Mouse (Mus musculus) limb, embryonic 11.5 days (tissue): Measurements from ENCODE around the gene Slc7a14. TPM values are rescaled to one million over a fixed set of nuclear protein-coding genes. Genes with fewer than 3 reads are reported as not detected.
"Not testable (repeated sequence)": the region's sequence is repeated elsewhere in the genome, so short reads cannot be mapped to it uniquely, and the experiment has no call there.

ENCODE experiments used
- ATAC-seq: fragments of 200-750 bp; cut with Nextera tagmentation; 2 replicates; pipeline ENCODE4 v1.8.0; 2017; ENCODE audit warnings: low read depth; ENCODE audit not compliant: insufficient number of reproducible peaks, low FRiP score, low TSS enrichment
- DNase-seq: peaks from one replicate; pipeline ENCODE4 v3.0.0-alpha.2; 2015; ENCODE audit warnings: low spot score
- H3K27ac ChIP-seq: fragments of 300-500 bp; sonication (generic); replicated peaks from 2 replicates; pipeline ENCODE4 v1.5.1; 2014; ENCODE audit warnings: low read depth, mild to moderate bottlenecking, low read length
- H3K27me3 ChIP-seq: fragments of 300-500 bp; sonication (generic); 2 replicates; pipeline ENCODE4 v1.6.1; 2014; ENCODE audit warnings: mild to moderate bottlenecking, low read length, mixed read lengths; ENCODE audit not compliant: control insufficient read depth, insufficient read depth
- H3K36me3 ChIP-seq: fragments of 300-500 bp; sonication (generic); 2 replicates; pipeline ENCODE4 v1.6.1; 2014; ENCODE audit warnings: mild to moderate bottlenecking, low read length, moderate library complexity, mixed read lengths; ENCODE audit not compliant: control insufficient read depth, insufficient read depth
- H3K4me1 ChIP-seq: fragments of 300-500 bp; sonication (generic); 2 replicates; pipeline ENCODE4 v1.6.1; 2014; ENCODE audit warnings: low read length, mixed read lengths; ENCODE audit not compliant: control insufficient read depth, insufficient read depth
- H3K4me2 ChIP-seq: fragments of 300-500 bp; sonication (generic); 2 replicates; pipeline ENCODE4 v1.6.1; 2014; ENCODE audit warnings: low read depth, mild to moderate bottlenecking, moderate library complexity; ENCODE audit not compliant: severe bottlenecking
- H3K4me3 ChIP-seq: fragments of 300-500 bp; sonication (generic); 2 replicates; pipeline ENCODE4 v1.5.1; 2014; ENCODE audit warnings: low read depth, low read length
- H3K9ac ChIP-seq: fragments of 300-500 bp; sonication (generic); 2 replicates; pipeline ENCODE4 v1.6.1; 2014; ENCODE audit warnings: mild to moderate bottlenecking, low read length
- H3K9me3 ChIP-seq: fragments of 300-500 bp; sonication (generic); 2 replicates; pipeline ENCODE4 v1.6.1; 2016; ENCODE audit warnings: low read length; ENCODE audit not compliant: control insufficient read depth
- WGBS: fragments of 180-500 bp; shearing (Covaris S2); extraction: QIAGEN DNeasy Blood & Tissue Kit; methylation state at CpG from one replicate; pipeline ENCODE4 v1.1.7; 2014; 5-methylcytosine and 5-hydroxymethylcytosine counted together
- polyA plus RNA-seq: library from polyadenylated mRNA; unstranded; fragments of >200 nt; fragmentation: Nextera tagmentation; extraction: Ambion mirVana; gene quantifications from 2 replicates; pipeline ENCODE4 v1.2.1, GENCODE M21; 2014

The Slc7a14 gene
- polyA plus RNA-seq, 1 experiment from 2014 or later: 0.07 TPM

DNA sequence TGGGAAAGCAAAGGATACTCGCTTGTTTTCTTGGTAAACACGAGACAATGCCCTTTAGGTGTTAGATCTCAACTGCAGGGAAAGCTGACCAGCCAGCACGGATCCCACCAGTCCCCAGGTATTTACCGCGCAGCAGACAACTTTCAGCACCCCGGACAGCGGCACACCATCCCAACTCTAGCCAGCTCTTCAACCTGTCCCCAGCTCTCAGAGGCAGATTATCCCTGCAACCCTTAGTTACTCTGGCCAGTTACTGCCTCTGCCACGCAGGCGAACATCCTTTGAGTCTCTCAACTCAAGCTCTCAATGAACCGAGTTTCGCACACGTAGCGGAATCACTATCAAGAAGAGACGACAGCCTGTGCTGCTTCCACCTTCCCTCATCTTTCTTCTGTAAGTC is 1.3 kb downstream of the Slc7a14 start:
- ATAC-seq (no peak), DNase-seq (peak; percentile 90)
- 3% methylated on average over 14 of the region's 14 CpGs for WGBS
- Histone ChIP-seq H3K4me3 (no peak overlapping the region), H3K36me3 (no peaks in the 10 kb centered on the region), H3K27me3 (peaks cover 26% of the 10 kb centered on the region), H3K4me1 (no peaks in the 10 kb centered on the region), H3K27ac (no peak overlapping the region), H3K4me2 (no peak overlapping the region), H3K9ac (no peak overlapping the region), H3K9me3 (no peaks in the 10 kb centered on the region)

DNA sequence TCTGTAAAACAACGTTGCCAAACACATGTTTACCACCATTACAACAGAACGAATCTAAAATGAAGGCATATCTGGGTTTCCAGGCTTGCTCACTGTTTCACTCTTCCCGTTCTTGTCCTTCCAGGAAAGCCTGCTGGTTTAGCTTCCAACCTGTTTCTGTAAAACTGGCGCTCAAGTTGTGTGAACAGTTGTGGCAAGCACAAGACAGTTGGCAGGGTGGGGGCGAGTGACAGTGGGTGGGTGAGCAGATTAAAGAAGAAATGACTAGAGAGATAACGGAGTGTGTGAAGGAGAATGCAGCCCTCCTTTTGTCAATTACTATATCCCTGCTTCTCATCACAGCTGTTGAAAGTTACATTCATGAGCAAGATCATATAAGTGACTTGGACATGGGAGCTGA is 2.2 kb downstream of the Slc7a14 start:
- ATAC-seq: no peak
- 89% methylated on average over 6 of the region's 6 CpGs for WGBS
- Histone ChIP-seq H3K9me3 (no peaks in the 10 kb centered on the region), H3K4me1 (no peaks in the 10 kb centered on the region), H3K9ac (no peak overlapping the region), H3K4me2 (no peak overlapping the region), H3K4me3 (no peak overlapping the region), H3K27me3 (peaks cover 26% of the 10 kb centered on the region), H3K27ac (no peak overlapping the region), H3K36me3 (no peaks in the 10 kb centered on the region)
- no peak for DNase-seq

DNA sequence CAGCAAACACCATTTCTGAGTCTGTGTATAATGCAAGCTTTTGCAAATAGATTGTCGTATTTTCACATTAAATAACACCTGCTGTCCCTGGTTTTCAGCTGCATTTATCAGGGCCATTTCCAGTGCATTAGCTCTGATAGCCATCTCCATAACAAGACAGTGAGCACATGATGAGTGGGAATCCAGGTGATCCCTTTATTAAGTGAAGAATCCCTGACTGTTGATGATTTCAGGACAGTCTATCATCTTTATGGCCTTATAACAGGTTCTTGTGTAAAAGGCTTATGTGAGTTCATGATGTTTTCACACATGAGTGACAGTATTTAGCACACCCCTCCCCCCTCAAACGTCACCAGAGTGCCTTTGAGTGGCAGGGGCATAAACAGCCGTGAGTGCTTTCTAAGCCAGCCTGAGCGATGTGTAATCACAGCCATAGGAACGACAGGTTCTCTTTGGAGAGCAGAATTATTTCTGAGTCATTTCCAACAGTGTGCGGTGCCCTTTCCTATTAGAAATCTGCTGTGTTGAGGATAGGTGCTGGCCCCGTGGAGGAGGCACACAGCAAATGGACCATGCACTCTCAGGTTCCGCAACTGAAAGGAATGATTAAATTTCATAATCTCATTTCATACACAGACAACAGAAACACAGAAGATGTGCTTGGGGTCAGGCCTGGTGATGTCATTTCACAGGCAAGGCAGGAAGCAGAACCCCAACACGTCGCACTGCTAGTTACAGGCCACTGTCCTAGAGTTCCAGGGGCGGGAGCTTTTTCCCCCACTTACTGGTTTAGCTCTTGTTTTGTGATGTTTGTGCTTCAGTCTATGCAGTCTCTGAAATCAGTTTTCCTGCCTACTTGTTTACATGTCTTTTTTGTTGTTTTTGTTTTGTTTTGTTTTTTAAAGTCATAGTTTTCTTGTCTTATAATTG is 18.2 kb downstream of the Slc7a14 start:
- 72% methylated on average over 11 of the region's 11 CpGs for WGBS
- no peak for ATAC-seq

DNA sequence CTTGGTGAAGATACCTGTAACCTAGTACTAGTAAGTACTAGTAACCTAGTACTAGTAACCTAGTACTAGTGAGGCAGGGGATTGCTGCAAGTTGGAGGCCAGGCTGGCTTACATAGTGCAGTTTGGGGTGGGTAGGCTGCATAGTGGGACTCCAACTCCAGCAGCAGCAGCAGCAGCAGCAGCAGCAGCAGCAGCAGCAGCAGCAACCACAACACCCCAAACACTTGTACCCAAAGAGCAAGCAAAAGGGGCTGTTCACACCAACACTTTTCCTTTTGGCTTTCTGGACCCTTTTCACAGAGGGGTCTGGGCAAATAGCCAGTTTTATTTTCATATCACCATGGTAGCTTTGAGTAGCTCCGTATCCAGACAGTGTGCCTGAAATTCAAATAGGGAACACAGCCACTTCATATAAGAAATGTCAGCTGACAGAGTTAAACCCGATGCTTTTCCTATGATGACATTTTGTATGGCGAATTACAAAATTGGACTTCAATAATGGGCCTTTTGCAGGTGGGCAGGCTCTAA is 22.7 kb downstream of the Slc7a14 start:
- Histone ChIP-seq H3K4me2 (no peak overlapping the region), H3K9ac (no peak overlapping the region), H3K4me3 (no peak overlapping the region), H3K9me3 (no peaks in the 10 kb centered on the region), H3K36me3 (no peaks in the 10 kb centered on the region), H3K4me1 (no peaks in the 10 kb centered on the region), H3K27me3 (no peaks in the 10 kb centered on the region), H3K27ac (no peak overlapping the region)
- no peak for ATAC-seq
- no peak for DNase-seq
- WGBS: 89% methylated on average over 3 of the region's 3 CpGs

More for the DNA sequence above, 18.2 kb downstream of the Slc7a14 start:
- Histone ChIP-seq H3K4me3 (no peak overlapping the region), H3K9me3 (no peaks in the 10 kb centered on the region), H3K4me2 (no peak overlapping the region), H3K27me3 (no peaks in the 10 kb centered on the region), H3K27ac (no peak overlapping the region), H3K4me1 (no peaks in the 10 kb centered on the region), H3K9ac (no peak overlapping the region), H3K36me3 (no peaks in the 10 kb centered on the region)
- DNase-seq: no peak

DNA sequence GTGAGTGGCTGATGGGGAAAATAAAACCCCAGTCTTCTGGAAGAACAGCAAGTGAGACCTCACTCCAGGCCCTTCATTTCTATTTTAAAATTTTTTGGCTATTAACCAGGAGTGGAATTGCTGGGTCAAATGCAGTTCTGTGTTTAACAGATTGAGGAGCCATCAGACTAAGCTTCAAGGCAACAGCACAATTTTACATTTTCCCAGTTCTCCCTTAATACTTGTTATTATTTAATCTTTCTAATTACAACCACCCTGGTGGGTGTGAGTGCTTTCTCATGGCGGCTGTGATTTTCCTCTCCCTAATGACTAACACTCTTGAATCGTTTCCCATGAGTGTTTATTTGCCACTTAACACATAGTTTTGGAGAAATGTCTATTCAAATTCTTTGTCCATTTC is 29.1 kb downstream of the Slc7a14 start:
- Histone ChIP-seq H3K36me3 (no peaks in the 10 kb centered on the region), H3K4me1 (no peaks in the 10 kb centered on the region)
- 54% methylated on average over 2 of the region's 2 CpGs for WGBS

DNA sequence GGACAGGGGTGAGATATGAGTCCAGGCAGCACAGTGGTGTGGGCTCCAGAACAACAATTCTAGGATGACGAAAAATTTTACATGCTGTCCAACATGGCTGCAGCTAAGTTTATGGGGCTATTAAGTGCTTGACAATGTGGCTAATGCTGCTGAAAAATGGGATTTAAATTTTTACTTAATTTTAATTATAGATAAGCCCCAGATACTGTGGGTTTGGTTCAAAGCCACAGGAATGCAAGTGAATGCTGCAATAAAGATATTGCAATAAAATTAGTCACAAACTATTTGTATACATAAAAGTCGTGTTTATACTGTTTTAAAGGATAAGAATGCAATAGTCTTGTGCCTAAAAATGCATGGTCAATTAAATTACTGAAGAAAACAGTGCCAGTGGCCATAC is 35.3 kb downstream of the Slc7a14 start:
- Histone ChIP-seq H3K4me1 (no peaks in the 10 kb centered on the region), H3K27ac (no peak overlapping the region), H3K27me3 (no peaks in the 10 kb centered on the region), H3K4me3 (no peak overlapping the region), H3K4me2 (no peak overlapping the region), H3K9me3 (no peaks in the 10 kb centered on the region), H3K36me3 (no peaks in the 10 kb centered on the region), H3K9ac (no peak overlapping the region)
- WGBS: 66% methylated on average over 2 of the region's 2 CpGs
- DNase-seq: no peak
- no peak for ATAC-seq

More for the DNA sequence above, 29.1 kb downstream of the Slc7a14 start:
- H3K27me3 ChIP-seq: no peaks in the 10 kb centered on the region
- H3K4me2 ChIP-seq: no peak overlapping the region
- no peaks in the 10 kb centered on the region for H3K9me3 ChIP-seq
- H3K4me3 ChIP-seq: no peak overlapping the region
- no peak overlapping the region for H3K9ac ChIP-seq
- ATAC-seq: no peak
- H3K27ac ChIP-seq: no peak overlapping the region
- no peak for DNase-seq

DNA sequence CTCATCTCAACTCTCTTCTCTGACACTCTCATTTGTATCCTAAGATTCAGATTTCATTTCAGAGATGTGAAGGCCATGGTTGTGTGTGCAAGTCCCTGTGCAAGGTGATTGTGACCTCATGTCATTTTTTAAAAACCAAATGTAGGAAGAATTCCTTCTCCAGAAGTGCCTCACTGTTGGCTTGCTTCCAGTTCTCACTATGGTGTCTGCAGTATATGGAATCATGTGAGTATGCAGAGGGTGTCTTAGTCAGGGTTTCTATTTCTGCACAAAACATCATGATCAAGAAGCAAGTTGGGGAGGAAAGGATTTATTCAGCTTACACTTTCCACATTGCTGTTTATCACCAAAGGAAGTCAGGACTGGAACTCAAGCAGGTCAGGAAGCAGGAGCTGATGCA is 36.9 kb downstream of the Slc7a14 start:
- H3K4me3 ChIP-seq, H3K4me1 ChIP-seq, H3K9me3 ChIP-seq, H3K36me3 ChIP-seq, DNase-seq, ATAC-seq, H3K4me2 ChIP-seq, H3K27me3 ChIP-seq, H3K9ac ChIP-seq, H3K27ac ChIP-seq: not testable (repeated sequence)

DNA sequence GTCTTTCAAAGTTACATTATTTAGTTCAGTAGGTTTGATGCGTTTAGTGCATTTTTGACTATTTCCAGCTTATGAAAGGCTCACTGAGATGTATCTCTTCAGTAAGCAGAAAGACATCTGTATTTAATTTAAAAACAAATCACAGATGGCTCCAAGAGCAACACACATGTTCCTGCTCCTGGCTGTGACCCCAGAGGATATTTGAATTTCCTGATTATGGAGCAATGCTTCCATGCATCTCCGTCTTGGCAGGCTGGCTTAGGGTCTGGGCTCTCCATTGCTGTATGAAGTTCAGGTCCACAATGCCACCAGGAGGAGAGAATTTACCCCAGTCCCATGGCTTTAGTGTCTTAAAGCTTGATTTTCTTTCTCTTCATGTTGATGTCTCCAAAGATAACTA is 37.5 kb downstream of the Slc7a14 start:
- Histone ChIP-seq H3K27me3 (no peaks in the 10 kb centered on the region), H3K4me3 (no peak overlapping the region), H3K9ac (no peak overlapping the region), H3K27ac (no peak overlapping the region), H3K9me3 (no peaks in the 10 kb centered on the region), H3K4me2 (no peak overlapping the region), H3K4me1 (no peaks in the 10 kb centered on the region), H3K36me3 (no peaks in the 10 kb centered on the region)
- ATAC-seq: no peak; the same call in 1 of the 2 replicates
- WGBS: 38% methylated on average over 2 of the region's 2 CpGs
- no peak for DNase-seq
